Mouse (Mus musculus): Measurements from ENCODE around the gene Tmem91. TPM values are rescaled to one million over a fixed set of nuclear protein-coding genes. Genes with fewer than 3 reads are reported as not detected.

The Tmem91 gene
- polyA plus RNA-seq, 1 experiment from 2014 or later: 2.7 TPM

DNA sequence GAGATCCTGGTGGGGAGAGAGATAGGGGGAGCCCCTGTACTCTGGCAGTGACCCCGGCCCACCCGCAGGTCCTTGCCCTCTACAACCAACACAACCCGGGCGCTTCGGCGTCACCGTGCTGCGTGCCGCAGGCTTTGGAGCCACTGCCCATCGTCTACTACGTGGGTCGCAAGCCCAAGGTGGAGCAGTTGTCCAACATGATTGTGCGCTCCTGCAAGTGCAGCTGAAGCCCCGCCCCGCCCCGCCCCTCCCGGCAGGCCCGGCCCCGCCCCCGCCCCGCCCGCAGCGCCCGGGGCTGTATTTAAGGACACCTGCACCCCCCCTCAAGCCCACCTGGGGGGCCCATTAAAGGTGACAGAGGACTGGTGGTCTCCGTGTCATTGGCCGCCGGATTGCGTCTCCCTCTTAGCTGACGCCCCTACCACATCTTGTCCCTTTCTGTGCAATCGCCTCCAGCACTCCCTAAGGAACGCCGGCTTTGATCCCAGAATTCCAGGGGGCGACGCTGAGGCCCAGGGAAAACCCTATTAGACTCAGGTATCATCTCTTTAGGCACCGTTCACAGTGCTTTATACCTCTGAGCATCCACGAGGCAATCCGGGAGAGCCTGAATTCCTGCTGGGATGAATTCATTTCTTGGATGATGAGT, 29.9 kb upstream of the Tmem91 start:
- H3K9ac ChIP-seq (ENCODE audit: low read length): peak overlapping the region; percentile 16; the same call in 1 of the 2 replicates
- DNase-seq (ENCODE audit: low spot score) (peak; percentile 73), ATAC-seq (replicated peaks; ENCODE audit: low FRiP score) (peak; percentile 63)
- no peaks in the 10 kb centered on the region; the same call in 1 of the 2 replicates for H3K27me3 ChIP-seq (ENCODE audit: control insufficient read depth, insufficient read depth, low read length)
- peaks cover 3% of the 10 kb centered on the region; the same call in 1 of the 2 replicates for H3K4me1 ChIP-seq (replicated peaks; ENCODE audit: control insufficient read depth, insufficient read depth, low read length)
- peak overlapping the region; percentile 24 for H3K4me3 ChIP-seq (ENCODE audit: low read depth, low read length)
- H3K27ac ChIP-seq (ENCODE audit: low read depth, low read length): no peak overlapping the region
- no peaks in the 10 kb centered on the region for H3K36me3 ChIP-seq (ENCODE audit: control insufficient read depth, insufficient read depth, low read length)
- 2% methylated on average over 28 of the region's 37 CpGs for WGBS
- H3K9me3 ChIP-seq (ENCODE audit: control insufficient read depth, low read length): peaks cover 3% of the 10 kb centered on the region; the same call in 1 of the 2 replicates
- peak overlapping the region; percentile 55 for H3K4me2 ChIP-seq (ENCODE audit: low read depth, low read length, severe bottlenecking)

DNA sequence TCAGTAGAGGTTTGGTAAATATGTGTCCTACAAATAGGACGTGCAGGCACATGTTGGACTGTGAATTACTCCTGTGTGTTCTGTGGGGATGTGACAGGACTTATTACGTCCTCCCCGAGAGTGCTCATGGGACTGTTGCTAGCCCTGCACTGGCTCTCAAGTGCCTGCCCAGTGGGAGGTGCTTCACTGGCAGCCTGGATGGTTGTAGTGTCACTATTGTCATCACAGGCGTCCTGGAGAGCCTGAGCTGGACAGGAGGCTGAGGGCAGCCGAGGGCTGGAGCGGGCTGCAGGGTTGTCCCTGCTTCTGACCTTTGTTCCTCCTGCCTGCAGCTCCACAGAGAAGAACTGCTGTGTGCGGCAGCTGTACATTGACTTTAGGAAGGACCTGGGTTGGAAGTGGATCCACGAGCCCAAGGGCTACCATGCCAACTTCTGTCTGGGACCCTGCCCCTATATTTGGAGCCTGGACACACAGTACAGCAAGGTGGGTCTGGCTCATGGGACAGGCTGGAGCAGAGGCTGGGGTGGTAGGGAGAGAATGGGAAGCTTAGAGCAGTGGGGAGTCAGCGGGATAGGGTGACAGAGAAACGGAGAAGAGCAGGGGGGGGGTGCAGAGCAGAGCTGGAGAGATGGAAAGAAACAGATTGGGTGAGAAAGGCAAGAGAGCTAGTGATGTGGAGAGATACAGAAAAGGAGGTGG, 29.0 kb upstream of the Tmem91 start:
- DNase-seq (ENCODE audit: low spot score) (no peak), ATAC-seq (replicated peaks; ENCODE audit: low FRiP score) (peak; percentile 45; the same call in 1 of the 2 replicates)
- no peak overlapping the region for H3K4me2 ChIP-seq (ENCODE audit: low read depth, low read length, severe bottlenecking)
- H3K9ac ChIP-seq (ENCODE audit: low read length): no peak overlapping the region
- WGBS: 17% methylated on average over 10 of the region's 10 CpGs
- no peak overlapping the region for H3K27ac ChIP-seq (ENCODE audit: low read depth, low read length)
- peaks cover 3% of the 10 kb centered on the region; the same call in 1 of the 2 replicates for H3K9me3 ChIP-seq (ENCODE audit: control insufficient read depth, low read length)
- H3K4me3 ChIP-seq (ENCODE audit: low read depth, low read length): no peak overlapping the region
- no peaks in the 10 kb centered on the region for H3K4me1 ChIP-seq (replicated peaks; ENCODE audit: control insufficient read depth, insufficient read depth, low read length)
- no peaks in the 10 kb centered on the region for H3K36me3 ChIP-seq (ENCODE audit: control insufficient read depth, insufficient read depth, low read length)
- H3K27me3 ChIP-seq (ENCODE audit: control insufficient read depth, insufficient read depth, low read length): no peaks in the 10 kb centered on the region; the same call in 1 of the 2 replicates

- H3K9me3 ChIP-seq (ENCODE audit: control insufficient read depth, low read length): peaks cover 3% of the 10 kb centered on the region; the same call in 1 of the 2 replicates
- H3K4me1 ChIP-seq (replicated peaks; ENCODE audit: control insufficient read depth, insufficient read depth, low read length): no peaks in the 10 kb centered on the region
Measured at GRCm38 (mm10) chr7:25702350-25702749, 27.4 kb upstream of the Tmem91 start.

GRCm38 (mm10) chr7:25700732-25701131, 25.8 kb upstream of the Tmem91 start:
- DNase-seq (ENCODE audit: low spot score) (no peak), ATAC-seq (replicated peaks; ENCODE audit: low FRiP score) (no peak)
- no peaks in the 10 kb centered on the region; the same call in 1 of the 2 replicates for H3K27me3 ChIP-seq (ENCODE audit: control insufficient read depth, insufficient read depth, low read length)
- H3K4me1 ChIP-seq (replicated peaks; ENCODE audit: control insufficient read depth, insufficient read depth, low read length): no peaks in the 10 kb centered on the region
- no peaks in the 10 kb centered on the region for H3K36me3 ChIP-seq (ENCODE audit: control insufficient read depth, insufficient read depth, low read length)
- H3K4me2 ChIP-seq (ENCODE audit: low read depth, low read length, severe bottlenecking): no peak overlapping the region
- H3K4me3 ChIP-seq (ENCODE audit: low read depth, low read length): no peak overlapping the region
- peaks cover 3% of the 10 kb centered on the region; the same call in 1 of the 2 replicates for H3K9me3 ChIP-seq (ENCODE audit: control insufficient read depth, low read length)
- WGBS: 78% methylated on average over 12 of the region's 12 CpGs
- H3K9ac ChIP-seq (ENCODE audit: low read length): no peak overlapping the region
- H3K27ac ChIP-seq (ENCODE audit: low read depth, low read length): no peak overlapping the region

More at GRCm38 (mm10) chr7:25702350-25702749, 27.4 kb upstream of the Tmem91 start:
- WGBS: 91% methylated on average over 2 of the region's 2 CpGs
- no peaks in the 10 kb centered on the region for H3K36me3 ChIP-seq (ENCODE audit: control insufficient read depth, insufficient read depth, low read length)
- no peak overlapping the region for H3K9ac ChIP-seq (ENCODE audit: low read length)
- H3K27ac ChIP-seq (ENCODE audit: low read depth, low read length): no peak overlapping the region
- H3K4me3 ChIP-seq (ENCODE audit: low read depth, low read length): no peak overlapping the region
- DNase-seq (ENCODE audit: low spot score) (no peak), ATAC-seq (replicated peaks; ENCODE audit: low FRiP score) (no peak)
- H3K4me2 ChIP-seq (ENCODE audit: low read depth, low read length, severe bottlenecking): no peak overlapping the region
- no peaks in the 10 kb centered on the region; the same call in 1 of the 2 replicates for H3K27me3 ChIP-seq (ENCODE audit: control insufficient read depth, insufficient read depth, low read length)

- no peak for ATAC-seq (replicated peaks; ENCODE audit: low FRiP score)
- WGBS: 58% methylated on average over 13 of the region's 13 CpGs
- H3K4me2 ChIP-seq (ENCODE audit: low read depth, low read length, severe bottlenecking): no peak overlapping the region
- DNase-seq (ENCODE audit: low spot score): no peak
- H3K9ac ChIP-seq (ENCODE audit: low read length): no peak overlapping the region
- no peaks in the 10 kb centered on the region; the same call in 1 of the 2 replicates for H3K27me3 ChIP-seq (ENCODE audit: control insufficient read depth, insufficient read depth, low read length)
- H3K36me3 ChIP-seq (ENCODE audit: control insufficient read depth, insufficient read depth, low read length): no peaks in the 10 kb centered on the region
- H3K4me1 ChIP-seq (replicated peaks; ENCODE audit: control insufficient read depth, insufficient read depth, low read length): no peaks in the 10 kb centered on the region
- H3K4me3 ChIP-seq (ENCODE audit: low read depth, low read length): no peak overlapping the region
- no peak overlapping the region for H3K27ac ChIP-seq (ENCODE audit: low read depth, low read length)
- H3K9me3 ChIP-seq (ENCODE audit: control insufficient read depth, low read length): peaks cover 3% of the 10 kb centered on the region; the same call in 1 of the 2 replicates
Measured at GRCm38 (mm10) chr7:25699851-25700250, 24.9 kb upstream of the Tmem91 start.

DNA sequence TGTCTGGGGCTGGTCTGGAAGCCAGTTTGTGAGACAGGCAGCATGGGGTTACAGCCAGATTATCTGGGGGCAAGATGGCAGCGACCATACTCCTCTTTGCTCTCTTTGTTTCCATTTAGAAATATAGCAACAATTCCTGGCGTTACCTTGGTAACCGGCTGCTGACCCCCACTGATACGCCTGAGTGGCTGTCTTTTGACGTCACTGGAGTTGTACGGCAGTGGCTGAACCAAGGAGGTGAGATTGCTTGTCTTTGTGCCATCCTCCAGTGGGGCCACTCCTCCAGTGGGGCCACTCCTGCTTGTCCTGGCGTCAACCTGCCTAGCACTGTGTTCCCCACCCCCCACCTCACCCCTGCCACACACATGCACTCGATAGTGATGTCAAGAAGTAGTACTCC, 19.1 kb upstream of the Tmem91 start:
- H3K36me3 ChIP-seq (ENCODE audit: control insufficient read depth, insufficient read depth, low read length): no peaks in the 10 kb centered on the region
- no peak overlapping the region for H3K27ac ChIP-seq (ENCODE audit: low read depth, low read length)
- no peak overlapping the region for H3K9ac ChIP-seq (ENCODE audit: low read length)
- no peaks in the 10 kb centered on the region for H3K9me3 ChIP-seq (ENCODE audit: control insufficient read depth, low read length)
- ATAC-seq (replicated peaks; ENCODE audit: low FRiP score) (no peak), DNase-seq (ENCODE audit: low spot score) (no peak)
- no peak overlapping the region for H3K4me3 ChIP-seq (ENCODE audit: low read depth, low read length)
- H3K4me1 ChIP-seq (replicated peaks; ENCODE audit: control insufficient read depth, insufficient read depth, low read length): peaks cover 2% of the 10 kb centered on the region; the same call in 1 of the 2 replicates
- WGBS: 53% methylated on average over 8 of the region's 8 CpGs
- H3K4me2 ChIP-seq (ENCODE audit: low read depth, low read length, severe bottlenecking): no peak overlapping the region
- H3K27me3 ChIP-seq (ENCODE audit: control insufficient read depth, insufficient read depth, low read length): peaks cover 16% of the 10 kb centered on the region

DNA sequence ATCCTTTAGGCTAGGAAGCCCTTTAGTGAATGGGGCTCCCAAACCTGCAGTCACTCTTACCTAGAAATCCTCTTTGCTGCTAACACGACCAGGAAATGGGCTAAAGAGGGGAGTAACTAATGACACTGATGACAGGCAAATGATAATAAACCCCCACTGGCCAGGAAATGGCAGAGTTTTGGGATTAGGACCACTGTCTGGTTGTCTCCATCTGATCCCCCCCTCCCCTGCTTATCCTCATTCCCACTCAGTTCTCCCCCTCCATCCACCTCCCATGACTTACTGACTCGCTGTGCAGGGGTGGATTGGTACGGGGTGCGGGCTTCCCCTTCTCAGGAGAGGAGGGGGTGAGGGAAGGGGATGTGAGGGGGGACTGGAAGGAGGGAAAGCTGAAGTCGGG, 15.1 kb upstream of the Tmem91 start:
- Histone ChIP-seq H3K36me3 (ENCODE audit: control insufficient read depth, insufficient read depth, low read length) (no peaks in the 10 kb centered on the region), H3K4me1 (replicated peaks; ENCODE audit: control insufficient read depth, insufficient read depth, low read length) (peaks cover 20% of the 10 kb centered on the region), H3K27me3 (ENCODE audit: control insufficient read depth, insufficient read depth, low read length) (peaks cover 50% of the 10 kb centered on the region), H3K9me3 (ENCODE audit: control insufficient read depth, low read length) (no peaks in the 10 kb centered on the region), H3K4me2 (ENCODE audit: low read depth, low read length, severe bottlenecking) (no peak overlapping the region), H3K4me3 (ENCODE audit: low read depth, low read length) (no peak overlapping the region), H3K27ac (ENCODE audit: low read depth, low read length) (no peak overlapping the region), H3K9ac (ENCODE audit: low read length) (no peak overlapping the region)
- no peak for DNase-seq (ENCODE audit: low spot score)
- no peak for ATAC-seq (replicated peaks; ENCODE audit: low FRiP score)
- WGBS: 29% methylated on average over 5 of the region's 5 CpGs

GRCm38 (mm10) chr7:25689603-25690021, 14.6 kb upstream of the Tmem91 start:
- peaks cover 50% of the 10 kb centered on the region for H3K27me3 ChIP-seq (ENCODE audit: control insufficient read depth, insufficient read depth, low read length)
- no peak overlapping the region for H3K9ac ChIP-seq (ENCODE audit: low read length)
- 15% methylated on average over 12 of the region's 12 CpGs for WGBS
- peak overlapping the region; percentile 45 for H3K4me3 ChIP-seq (ENCODE audit: low read depth, low read length)
- H3K36me3 ChIP-seq (ENCODE audit: control insufficient read depth, insufficient read depth, low read length): no peaks in the 10 kb centered on the region
- no peak for DNase-seq (ENCODE audit: low spot score)
- no peak overlapping the region for H3K27ac ChIP-seq (ENCODE audit: low read depth, low read length)
- peak overlapping the region; percentile 78 for H3K4me2 ChIP-seq (ENCODE audit: low read depth, low read length, severe bottlenecking)
- H3K9me3 ChIP-seq (ENCODE audit: control insufficient read depth, low read length): no peaks in the 10 kb centered on the region
- ATAC-seq (replicated peaks; ENCODE audit: low FRiP score): no peak
- H3K4me1 ChIP-seq (replicated peaks; ENCODE audit: control insufficient read depth, insufficient read depth, low read length): peaks cover 20% of the 10 kb centered on the region

All from forebrain, embryonic 11.5 days (tissue).